Comparison of ENCODE assay signal across 27 mouse cellular contexts in the genomic region with DNA sequence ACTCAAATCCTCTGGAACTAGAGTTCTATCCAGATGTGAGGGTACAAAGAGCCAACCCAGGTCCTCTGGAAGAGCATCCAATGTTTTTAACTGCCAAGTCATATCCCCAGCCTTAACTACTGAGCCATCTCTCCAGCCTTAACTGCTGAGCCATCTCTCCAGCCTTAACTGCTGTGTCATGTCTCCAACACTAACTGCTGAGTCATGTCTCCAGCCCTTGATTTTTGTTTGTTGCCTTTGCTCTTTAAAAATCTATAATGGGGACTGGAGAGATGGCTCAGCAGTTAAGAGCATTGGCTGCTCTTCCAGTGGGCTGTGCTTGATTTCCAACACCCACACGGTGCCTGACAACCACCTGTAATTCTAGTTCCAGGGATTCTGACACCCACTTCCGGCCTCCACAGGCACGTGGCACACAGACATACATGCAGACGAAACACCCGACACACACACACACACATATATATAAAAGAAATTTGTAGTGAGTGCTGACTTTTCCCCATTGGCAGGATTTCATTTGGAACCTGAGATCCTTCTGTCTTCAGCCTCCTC. TPM values are rescaled to one million over a fixed set of nuclear protein-coding genes. Genes with fewer than 3 reads are reported as not detected.
A peak's percentile ranks its signal among the peaks of the same experiment; 100 is the strongest.
DNase-seq lines count a peak whose midpoint lies in the region; ATAC-seq and TF ChIP-seq lines count a peak whose summit lies in the region.
"Had no signal": no experiment of that assay in that cellular context is flagged by ENCODE, and none has a peak within 500 bp of the region (broad histone marks: within the 10 kb centered on the region; RNA-seq: fewer than 3 reads in every experiment).

No protein-coding gene starts in this region.

- H3K36me3 ChIP-seq in G1E (replicated peaks), result peaks cover 4% of the 10 kb centered on the region
- H3K36me3 ChIP-seq: liver, embryonic 12.5 days; stomach, embryonic 15.5 days had no signal

- H3K4me3 ChIP-seq in G1E (ENCODE audit: low read depth, low read length), result no peak overlapping the region
- H3K4me3 ChIP-seq: embryonic facial prominence, embryonic 15.5 days; hindbrain, embryonic 13.5 days; limb, embryonic 10.5 days; liver, embryonic 12.5 days; megakaryocyte, embryonic 14.5 days; midbrain, embryonic 13.5 days; stomach, embryonic 15.5 days had no signal

- peaks cover 29% of the 10 kb centered on the region for H3K4me1 ChIP-seq in G1E (ENCODE audit: insufficient read depth, low read depth, low read length)

- H3K9me3 ChIP-seq in G1E (replicated peaks), result peaks cover 7% of the 10 kb centered on the region; the same call in 1 of the 2 replicates
- H3K9me3 ChIP-seq: embryonic facial prominence, embryonic 15.5 days; hindbrain, embryonic 13.5 days; limb, embryonic 10.5 days; midbrain, embryonic 13.5 days; stomach, embryonic 15.5 days had no signal

- intact Hi-C loops in heart, postnatal 14 days (cut with DNase I), result no loop called here

- TF ChIP-seq CTCF in G1E (IDR thresholded peaks at IDR 0.05; ENCODE audit: low read depth, low read length), result no peak

- DNase-seq in heart, adult 11 months, result peak; percentile 75
- no peak for DNase-seq in heart, postnatal 14 days
- peak; percentile 42 for DNase-seq in right cerebral cortex, postnatal 25 days
- no peak for DNase-seq in right cerebral cortex, adult 18-20 months
- DNase-seq in G1E (ENCODE audit: low spot score), result no peak
- DNase-seq in lung, postnatal 10 days, result no peak
- DNase-seq in kidney, adult 9 months, result no peak
- DNase-seq: adrenal gland, postnatal 10 days; cerebellum, adult 8-10 months; gastrocnemius, postnatal 36 days; heart, postnatal 36 days; kidney, adult 11 months; kidney, postnatal 4 days; lung, adult 2 months; thymus, postnatal 4 days had no signal

- peaks cover 11% of the 10 kb centered on the region; the same call in 1 of the 2 replicates for H3K27me3 ChIP-seq in G1E (ENCODE audit: insufficient read depth, low read length)
- H3K27me3 ChIP-seq: embryonic facial prominence, embryonic 15.5 days; midbrain, embryonic 13.5 days; stomach, embryonic 15.5 days had no signal

- ATAC-seq in G1E (ENCODE audit: extremely low read depth, insufficient number of reproducible peaks, low FRiP score, poor library complexity, severe bottlenecking), result peak; percentile 49
- ATAC-seq: forebrain, embryonic 14.5 days; liver, embryonic 12.5 days; midbrain, embryonic 13.5 days had no signal

RNA-seq across cellular contexts. Expression of a gene that starts 2.7 kb away (rescaled TPM):
- under 1 TPM in 1 of 2 experiments, not detected in 1; 0.29 TPM for total RNA-seq in heart, postnatal 14 days (2021)
- total RNA-seq in G1E (2014; fragmentation: Nextera tagmentation) (not detected in 2 replicates), G1E (2017) (not detected in 2 replicates)
- polyA plus RNA-seq in G1E (2012), result not detected in 2 replicates
- total RNA-seq: gastrocnemius, postnatal 36 days; heart, postnatal 36 days; layer of hippocampus, postnatal 14 days; monocyte, adult 5-6 weeks; neutrophil, adult 5-6 weeks had no signal
- polyA plus RNA-seq: embryonic facial prominence, embryonic 15.5 days; forebrain, embryonic 14.5 days; hindbrain, embryonic 13.5 days; midbrain, embryonic 13.5 days had no signal

RNA-seq across cellular contexts. Expression of a gene that starts 17.7 kb away (rescaled TPM):
- 10 to 100 TPM; 22.2 to 25.2 TPM for total RNA-seq in heart, postnatal 14 days (2021)
- 7.2 and 15.4 TPM in 2 replicates for total RNA-seq in G1E (2014; fragmentation: Nextera tagmentation)
- 15.2 and 17.3 TPM in 2 replicates for total RNA-seq in G1E (2017)
- polyA plus RNA-seq in G1E (2012), result 17.5 and 24.6 TPM in 2 replicates

RNA-seq across cellular contexts. Expression of a gene that starts 17.9 kb away (rescaled TPM):
- total RNA-seq in heart, postnatal 14 days (2021), result 1,000 to 10,000 TPM; 2,066 to 2,137 TPM
- total RNA-seq in G1E (2014; fragmentation: Nextera tagmentation), result 472 and 487 TPM in 2 replicates
- 721 and 764 TPM in 2 replicates for total RNA-seq in G1E (2017)
- polyA plus RNA-seq in G1E (2012), result 58.6 and 107 TPM in 2 replicates

RNA-seq across cellular contexts. Expression of a gene that starts 24.6 kb away (rescaled TPM):
- total RNA-seq in heart, postnatal 14 days (2021), result 1 to 10 TPM in 1 of 2 experiments, not detected in 1; 5.1 TPM
- total RNA-seq in G1E (2014; fragmentation: Nextera tagmentation) (not detected in 2 replicates), G1E (2017) (0.05 TPM in 1 of 2 replicates, not detected in the other)
- not detected in 2 replicates for polyA plus RNA-seq in G1E (2012)
- total RNA-seq: heart, adult 8-10 months; heart, postnatal 36 days; layer of hippocampus, postnatal 14 days; monocyte, adult 5-6 weeks had no signal
- polyA plus RNA-seq: forebrain, embryonic 14.5 days had no signal

RNA-seq across cellular contexts. Expression of a gene that starts 34.1 kb away (rescaled TPM):
- 100 to 1,000 TPM; 128 to 140 TPM for total RNA-seq in heart, postnatal 14 days (2021)
- total RNA-seq in G1E (2014; fragmentation: Nextera tagmentation), result 66.8 and 102 TPM in 2 replicates
- 75.3 and 78.5 TPM in 2 replicates for total RNA-seq in G1E (2017)
- polyA plus RNA-seq in G1E (2012), result 67.0 and 74.3 TPM in 2 replicates

Comparison
In these comparisons a context has a peak if more than half of its experiments do, and no peak if none do; other contexts are left out.
1. DNase-seq: peak in heart, adult 11 months (single experiment) and right cerebral cortex, postnatal 25 days (single experiment); none in heart, postnatal 14 days (0 of 2), right cerebral cortex, adult 18-20 months (single experiment), G1E (single experiment), lung, postnatal 10 days (single experiment) and kidney, adult 9 months (single experiment).